Mouse (Mus musculus) C2C12 (cell line): ENCODE results near the gene Pnpo.

Source experiments
- CEBPB ChIP-seq: IDR thresholded peaks from one replicate; pipeline ENCODE4 v1.6.1; 2011; ENCODE audit warnings: low read depth, mild to moderate bottlenecking, control low read depth, moderate library complexity
- CTCF ChIP-seq: IDR thresholded peaks from one replicate; pipeline ENCODE4 v1.5.1; 2011; ENCODE audit not compliant: control insufficient read depth, insufficient read depth, insufficient read length
- MAX ChIP-seq: IDR thresholded peaks from one replicate; pipeline ENCODE4 v1.6.1; 2011; ENCODE audit warnings: mild to moderate bottlenecking, control low read depth
- USF1 ChIP-seq: IDR thresholded peaks from one replicate; pipeline ENCODE4 v1.6.1; 2011; ENCODE audit warnings: low read depth, mild to moderate bottlenecking, control low read depth, moderate library complexity

GRCm38 (mm10) chr11:96952426-96952825, 8.6 kb upstream of the Pnpo start:
- TF ChIP-seq CTCF, result no peak
- no peak for TF ChIP-seq MAX
- no peak for TF ChIP-seq USF1
- no peak for TF ChIP-seq CEBPB
